Mouse (Mus musculus): ENCODE results near the gene Ccdc30. TPM values are rescaled to one million over a fixed set of nuclear protein-coding genes. Genes with fewer than 3 reads are reported as not detected.
A peak's percentile ranks its signal among the peaks of the same experiment; 100 is the strongest.

Gene Ccdc30
- total and polyA plus RNA-seq, 3 experiments, result 0.60 TPM; not detected in 2

GRCm38 (mm10) chr4:119425077-119425476 lies 9.8 kb upstream of the Ccdc30 start:
- no peak overlapping the region for H3K4me3 ChIP-seq (ENCODE audit: low read depth, low read length)
- peaks cover 43% of the 10 kb centered on the region for H3K4me1 ChIP-seq (ENCODE audit: insufficient read depth, low read depth, low read length)
- ATAC-seq (ENCODE audit: extremely low read depth, insufficient number of reproducible peaks, low FRiP score, poor library complexity, severe bottlenecking), result no peak
- peaks cover 9% of the 10 kb centered on the region for H3K36me3 ChIP-seq (replicated peaks)
- no peaks in the 10 kb centered on the region for H3K9me3 ChIP-seq (replicated peaks)
- no peak for TF ChIP-seq TAL1 (conservative IDR thresholded peaks at IDR 0.05; ENCODE audit: low read depth, low read length)
- TF ChIP-seq GATA2 (IDR thresholded peaks at IDR 0.05; ENCODE audit: borderline replicate concordance, low read depth, low read length), result no peak
- no peak for TF ChIP-seq GATA1 (IDR thresholded peaks at IDR 0.05; ENCODE audit: borderline replicate concordance, low read length)
- H3K27me3 ChIP-seq (ENCODE audit: insufficient read depth, low read length), result peaks cover 4% of the 10 kb centered on the region; the same call in 1 of the 2 replicates
- no peak for DNase-seq (ENCODE audit: low spot score)

GRCm38 (mm10) chr4:119422294-119422964 lies 7.1 kb upstream of the Ccdc30 start, which contains the start of the genes Ppcs and Zmynd12:
Gene Ppcs, minus strand, starts transcription at chr4:119422420.
Gene Zmynd12, plus strand, starts transcription at chr4:119422814.
- TF ChIP-seq CTCF (IDR thresholded peaks at IDR 0.05; ENCODE audit: low read depth, low read length) (no peak), GATA2 (IDR thresholded peaks at IDR 0.05; ENCODE audit: borderline replicate concordance, low read depth, low read length) (no peak), POLR2AphosphoS5 (IDR thresholded peaks at IDR 0.05; ENCODE audit: insufficient replicate concordance, low read depth, low read length) (no peak), TAL1 (conservative IDR thresholded peaks at IDR 0.05; ENCODE audit: low read depth, low read length) (no peak)
- H3K4me1 ChIP-seq (ENCODE audit: insufficient read depth, low read depth, low read length), result peaks cover 60% of the 10 kb centered on the region
- H3K4me3 ChIP-seq (ENCODE audit: low read depth, low read length), result peak within 1 kb of the TSS; percentile 84
- peaks cover 18% of the 10 kb centered on the region for H3K36me3 ChIP-seq (replicated peaks)
- no peaks in the 10 kb centered on the region for H3K9me3 ChIP-seq (replicated peaks)
- DNase-seq (ENCODE audit: low spot score), result peak; percentile 88
- peak; percentile 47 for ATAC-seq (ENCODE audit: extremely low read depth, insufficient number of reproducible peaks, low FRiP score, poor library complexity, severe bottlenecking)
- no peaks in the 10 kb centered on the region for H3K27me3 ChIP-seq (ENCODE audit: insufficient read depth, low read length)

DNA sequence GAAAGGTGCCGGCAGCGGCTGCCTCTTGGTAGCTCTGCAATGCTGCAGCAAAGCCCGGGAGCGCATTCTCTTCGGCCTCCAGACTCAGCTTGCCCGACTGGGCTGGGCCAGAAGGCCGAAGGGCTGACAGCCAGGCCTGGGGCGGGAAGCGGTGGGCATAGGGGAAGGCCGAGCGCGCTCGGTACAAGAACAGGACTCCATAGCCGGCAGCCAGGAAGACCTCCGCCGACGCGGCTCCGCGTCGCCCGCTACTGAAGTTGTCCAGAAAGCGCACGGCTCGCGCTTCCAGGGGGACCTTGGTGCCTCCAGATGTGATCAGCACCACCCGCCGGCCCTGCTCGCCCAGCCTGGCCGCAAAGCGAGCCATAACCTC lies 6.6 kb upstream of the Ccdc30 start:
- ATAC-seq (ENCODE audit: extremely low read depth, insufficient number of reproducible peaks, low FRiP score, poor library complexity, severe bottlenecking), result no peak
- TF ChIP-seq GATA2 (IDR thresholded peaks at IDR 0.05; ENCODE audit: borderline replicate concordance, low read depth, low read length) (no peak), CTCF (IDR thresholded peaks at IDR 0.05; ENCODE audit: low read depth, low read length) (no peak), GATA1 (IDR thresholded peaks at IDR 0.05; ENCODE audit: borderline replicate concordance, low read length) (no peak), TAL1 (conservative IDR thresholded peaks at IDR 0.05; ENCODE audit: low read depth, low read length) (no peak), POLR2AphosphoS5 (IDR thresholded peaks at IDR 0.05; ENCODE audit: insufficient replicate concordance, low read depth, low read length) (no peak)
- peaks cover 65% of the 10 kb centered on the region for H3K4me1 ChIP-seq (ENCODE audit: insufficient read depth, low read depth, low read length)
- H3K27me3 ChIP-seq (ENCODE audit: insufficient read depth, low read length), result no peaks in the 10 kb centered on the region
- H3K36me3 ChIP-seq (replicated peaks), result peaks cover 18% of the 10 kb centered on the region
- H3K9me3 ChIP-seq (replicated peaks), result no peaks in the 10 kb centered on the region
- peak overlapping the region; percentile 84 for H3K4me3 ChIP-seq (ENCODE audit: low read depth, low read length)
- no peak for DNase-seq (ENCODE audit: low spot score)

- no peak for ATAC-seq (ENCODE audit: extremely low read depth, insufficient number of reproducible peaks, low FRiP score, poor library complexity, severe bottlenecking)
- no peaks in the 10 kb centered on the region for H3K27me3 ChIP-seq (ENCODE audit: insufficient read depth, low read length)
- no peaks in the 10 kb centered on the region for H3K9me3 ChIP-seq (replicated peaks)
- H3K4me3 ChIP-seq (ENCODE audit: low read depth, low read length), result peak overlapping the region; percentile 84
- H3K36me3 ChIP-seq (replicated peaks), result peaks cover 18% of the 10 kb centered on the region
- peaks cover 69% of the 10 kb centered on the region for H3K4me1 ChIP-seq (ENCODE audit: insufficient read depth, low read depth, low read length)
- no peak for DNase-seq (ENCODE audit: low spot score)
- TF ChIP-seq CTCF (IDR thresholded peaks at IDR 0.05; ENCODE audit: low read depth, low read length), result no peak
- no peak for TF ChIP-seq GATA2 (IDR thresholded peaks at IDR 0.05; ENCODE audit: borderline replicate concordance, low read depth, low read length)
- no peak for TF ChIP-seq TAL1 (conservative IDR thresholded peaks at IDR 0.05; ENCODE audit: low read depth, low read length)
- no peak for TF ChIP-seq GATA1 (IDR thresholded peaks at IDR 0.05; ENCODE audit: borderline replicate concordance, low read length)
- TF ChIP-seq POLR2AphosphoS5 (IDR thresholded peaks at IDR 0.05; ENCODE audit: insufficient replicate concordance, low read depth, low read length), result no peak
These were observed 5.9 kb upstream of the Ccdc30 start for GRCm38 (mm10) chr4:119421191-119421590.

DNA sequence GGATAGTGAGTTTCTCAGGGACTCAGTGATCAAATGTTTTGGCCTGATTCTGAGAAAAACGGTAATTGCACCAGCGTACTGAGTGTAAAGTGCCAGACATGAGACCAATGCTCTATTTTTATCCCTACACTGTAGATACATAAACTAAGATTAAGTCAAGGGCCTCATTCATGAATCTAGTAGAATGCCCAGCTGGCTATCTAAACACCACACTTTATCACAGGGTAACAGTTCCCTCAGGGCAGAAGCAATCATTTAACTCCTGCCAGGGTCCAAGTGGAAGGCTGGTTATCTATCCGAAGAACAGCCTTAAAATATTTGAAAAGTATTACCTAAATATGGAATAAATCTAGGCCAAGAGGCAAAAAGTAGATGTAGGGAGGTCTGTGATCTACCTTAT lies 2.6 kb upstream of the Ccdc30 start:
- Histone ChIP-seq H3K4me1 (ENCODE audit: insufficient read depth, low read depth, low read length) (peaks cover 51% of the 10 kb centered on the region), H3K9me3 (replicated peaks) (peaks cover 5% of the 10 kb centered on the region), H3K27me3 (ENCODE audit: insufficient read depth, low read length) (peaks cover 10% of the 10 kb centered on the region), H3K4me3 (ENCODE audit: low read depth, low read length) (no peak overlapping the region), H3K36me3 (replicated peaks) (peaks cover 15% of the 10 kb centered on the region)
- no peak for DNase-seq (ENCODE audit: low spot score)
- ATAC-seq (ENCODE audit: extremely low read depth, insufficient number of reproducible peaks, low FRiP score, poor library complexity, severe bottlenecking), result peak; percentile 68
- TF ChIP-seq GATA1 (IDR thresholded peaks at IDR 0.05; ENCODE audit: borderline replicate concordance, low read length), result no peak
- TF ChIP-seq GATA2 (IDR thresholded peaks at IDR 0.05; ENCODE audit: borderline replicate concordance, low read depth, low read length), result no peak
- peak; percentile 70 for TF ChIP-seq TAL1 (conservative IDR thresholded peaks at IDR 0.05; ENCODE audit: low read depth, low read length)
- TF ChIP-seq POLR2AphosphoS5 (IDR thresholded peaks at IDR 0.05; ENCODE audit: insufficient replicate concordance, low read depth, low read length), result no peak
- TF ChIP-seq CTCF (IDR thresholded peaks at IDR 0.05; ENCODE audit: low read depth, low read length), result no peak

DNA sequence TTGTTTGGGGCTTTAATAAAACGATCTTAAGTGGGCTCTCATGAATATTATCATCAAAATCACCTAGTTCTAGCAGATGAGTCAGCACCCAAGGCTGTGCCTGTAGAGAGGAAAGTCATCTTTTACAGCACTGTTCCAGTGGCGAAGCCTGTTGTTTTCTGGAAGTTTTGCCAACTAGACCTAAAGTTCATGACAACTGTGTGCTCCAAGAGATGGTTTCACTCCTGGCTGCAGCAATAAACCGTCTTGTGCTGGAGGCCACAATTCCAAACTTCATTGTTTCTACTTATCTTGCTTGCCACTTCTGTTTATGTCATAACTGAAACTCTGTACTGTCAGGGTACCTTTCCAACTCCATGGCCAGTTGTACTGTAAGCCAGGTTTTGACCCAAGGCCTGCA lies 1.9 kb upstream of the Ccdc30 start:
- peaks cover 5% of the 10 kb centered on the region for H3K9me3 ChIP-seq (replicated peaks)
- DNase-seq (ENCODE audit: low spot score) (no peak), ATAC-seq (ENCODE audit: extremely low read depth, insufficient number of reproducible peaks, low FRiP score, poor library complexity, severe bottlenecking) (no peak)
- H3K36me3 ChIP-seq (replicated peaks), result peaks cover 15% of the 10 kb centered on the region
- TF ChIP-seq TAL1 (conservative IDR thresholded peaks at IDR 0.05; ENCODE audit: low read depth, low read length) (no peak), GATA1 (IDR thresholded peaks at IDR 0.05; ENCODE audit: borderline replicate concordance, low read length) (no peak), GATA2 (IDR thresholded peaks at IDR 0.05; ENCODE audit: borderline replicate concordance, low read depth, low read length) (no peak), CTCF (IDR thresholded peaks at IDR 0.05; ENCODE audit: low read depth, low read length) (no peak), POLR2AphosphoS5 (IDR thresholded peaks at IDR 0.05; ENCODE audit: insufficient replicate concordance, low read depth, low read length) (no peak)
- peaks cover 16% of the 10 kb centered on the region for H3K27me3 ChIP-seq (ENCODE audit: insufficient read depth, low read length)
- H3K4me1 ChIP-seq (ENCODE audit: insufficient read depth, low read depth, low read length), result peaks cover 47% of the 10 kb centered on the region
- no peak overlapping the region; the same call in 1 of the 2 replicates for H3K4me3 ChIP-seq (ENCODE audit: low read depth, low read length)
